Mouse (Mus musculus) natural killer cell, adult 2 months (primary cell): ENCODE results near the gene Aldh8a1.

Source experiments
- DNase-seq, 2 experiments: peaks; one replicate each; pipeline ENCODE4 v3.0.0; 2022; ENCODE audit warnings: low spot score in 2 of 2

Gene Aldh8a1

DNA sequence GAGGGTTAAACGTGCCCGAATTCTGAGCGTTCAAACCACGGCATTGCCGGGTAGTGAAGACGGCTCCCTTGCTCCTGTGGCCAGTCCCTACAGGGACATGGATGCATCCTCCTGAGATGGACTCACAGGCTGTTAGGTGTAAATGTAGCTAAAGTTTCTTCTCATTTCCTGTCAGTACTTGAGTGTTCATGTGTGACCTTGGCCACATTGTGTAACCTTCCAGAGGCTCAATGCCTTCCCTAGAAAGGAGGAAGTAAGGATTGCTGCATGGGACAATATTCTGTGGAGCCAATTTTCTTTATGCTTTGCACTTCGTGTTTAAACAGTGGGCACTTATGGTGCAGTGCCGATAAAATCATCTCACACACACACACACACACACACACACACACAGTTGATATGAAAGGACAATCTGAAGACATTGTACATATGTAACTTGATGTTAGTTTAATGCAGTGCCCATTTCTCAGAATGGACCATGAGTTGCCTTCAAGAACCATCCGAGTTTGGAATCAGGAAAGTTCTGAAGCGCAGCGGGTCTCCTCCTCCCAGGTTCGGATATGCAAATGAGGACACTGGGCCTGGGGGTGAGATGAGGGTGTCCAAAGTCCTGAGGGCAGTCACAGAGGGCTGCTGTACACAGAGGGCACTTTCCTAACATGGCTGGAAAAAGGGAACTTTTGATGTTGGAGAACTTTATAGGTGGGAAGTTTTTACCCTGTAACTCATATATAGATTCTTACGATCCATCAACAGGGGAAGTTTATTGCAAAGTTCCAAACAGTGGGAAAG is at the start of gene Aldh8a1:
Gene Aldh8a1, plus strand, starts transcription at position 610 of the 792 bp plus-strand sequence.
- no peak for DNase-seq

DNA sequence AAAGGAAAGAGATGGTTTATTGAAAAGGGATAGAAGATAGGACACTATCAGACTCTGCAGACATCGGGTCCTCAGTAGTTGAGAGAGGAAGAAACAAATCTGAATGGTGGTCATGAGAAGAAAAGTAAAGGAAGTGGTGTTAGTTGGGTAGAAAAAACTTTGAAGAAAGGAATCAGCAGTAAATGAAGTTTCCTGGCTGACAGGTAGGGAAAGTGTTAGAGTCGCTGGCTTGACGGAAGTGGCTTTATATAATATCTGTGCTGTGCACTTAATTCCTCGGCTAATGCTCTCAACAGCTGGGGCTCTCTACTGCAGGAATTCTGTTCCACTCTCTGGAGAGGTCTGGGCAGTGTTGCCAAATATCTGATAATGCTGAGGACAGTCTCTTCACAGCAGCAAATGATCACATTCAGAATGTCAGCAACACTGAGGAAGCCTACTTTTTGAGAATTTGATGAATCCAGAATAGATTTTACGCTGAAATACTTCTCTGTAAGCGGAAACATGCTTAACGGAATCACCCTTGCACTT is 49.4 kb upstream of the Aldh8a1 start:
- no peak for DNase-seq

DNA sequence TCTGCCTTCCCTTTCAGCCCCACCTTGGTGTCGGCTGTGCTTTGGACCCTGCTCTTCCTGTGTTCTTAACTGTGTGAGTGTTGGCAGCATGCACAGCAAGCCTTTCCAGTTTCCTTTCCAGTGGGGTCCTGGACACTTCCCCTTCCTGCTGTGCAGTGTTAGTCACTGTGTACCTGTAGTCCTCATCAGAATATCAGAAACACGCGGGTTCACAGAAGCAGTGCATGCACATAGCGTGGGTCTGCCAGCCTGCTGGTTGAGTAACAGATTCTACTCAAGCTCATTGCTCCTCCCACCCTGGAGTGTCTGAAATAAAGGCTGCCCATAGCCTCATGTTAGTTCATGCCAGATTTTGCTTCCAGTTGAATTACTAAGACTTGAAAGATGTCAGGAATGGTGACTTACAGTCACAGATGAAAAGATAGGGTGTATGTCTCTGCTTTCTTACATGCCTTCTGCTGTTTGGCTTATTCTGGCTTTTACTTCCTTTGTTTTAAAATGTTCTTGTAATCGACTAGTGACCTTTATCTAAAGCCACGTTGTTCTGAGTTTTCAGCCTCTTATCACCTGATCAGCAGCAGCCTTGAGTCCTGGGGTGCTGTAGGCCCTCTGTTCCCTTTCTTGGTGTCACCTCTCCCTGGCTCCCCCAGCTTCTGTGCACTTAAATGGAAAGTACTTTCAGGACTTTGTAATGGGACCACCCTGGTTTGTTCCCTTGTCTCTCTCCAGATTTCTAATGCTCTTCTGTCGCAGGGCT is 42.6 kb upstream of the Aldh8a1 start:
- no peak for DNase-seq

DNA sequence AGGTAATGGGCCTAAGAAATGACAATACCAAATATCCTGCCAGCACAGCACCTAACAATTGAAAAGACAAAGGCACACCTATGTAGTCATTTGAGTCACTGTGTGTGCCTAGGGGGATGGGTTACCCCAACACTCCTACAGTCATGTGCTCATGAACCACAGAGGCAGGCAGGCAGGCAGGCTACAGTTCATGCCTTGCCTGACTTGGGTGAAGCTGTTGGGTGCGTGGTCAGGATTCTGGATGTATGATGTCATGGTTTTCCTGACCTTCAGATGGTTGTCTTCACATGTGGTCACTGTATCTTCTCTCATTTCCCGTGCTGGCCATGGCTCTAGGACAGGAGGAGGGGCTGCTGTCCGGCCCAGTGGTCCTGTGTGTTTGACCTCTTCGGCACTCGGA is 41.6 kb upstream of the Aldh8a1 start:
- DNase-seq = no peak

DNA sequence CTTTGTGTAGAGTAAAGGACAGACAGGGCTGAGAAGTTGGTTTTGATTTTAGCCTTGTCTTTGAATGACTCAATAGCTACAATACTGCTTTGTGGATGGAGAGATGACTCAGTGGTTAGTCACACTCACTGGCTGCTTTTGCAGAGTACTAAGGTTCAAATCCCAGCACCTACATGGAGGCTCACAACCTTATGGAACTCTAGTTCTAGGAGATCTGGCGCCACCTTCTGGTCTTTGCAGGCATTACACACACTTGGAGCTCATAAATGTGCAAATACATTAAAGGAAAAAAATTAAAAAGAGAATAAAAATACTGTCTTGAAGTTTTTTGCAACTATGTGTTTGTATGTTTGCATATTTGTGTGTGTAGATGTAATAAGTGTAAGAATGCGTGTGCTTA is 39.9 kb upstream of the Aldh8a1 start:
- DNase-seq = peak; percentile 49 to 52

DNA sequence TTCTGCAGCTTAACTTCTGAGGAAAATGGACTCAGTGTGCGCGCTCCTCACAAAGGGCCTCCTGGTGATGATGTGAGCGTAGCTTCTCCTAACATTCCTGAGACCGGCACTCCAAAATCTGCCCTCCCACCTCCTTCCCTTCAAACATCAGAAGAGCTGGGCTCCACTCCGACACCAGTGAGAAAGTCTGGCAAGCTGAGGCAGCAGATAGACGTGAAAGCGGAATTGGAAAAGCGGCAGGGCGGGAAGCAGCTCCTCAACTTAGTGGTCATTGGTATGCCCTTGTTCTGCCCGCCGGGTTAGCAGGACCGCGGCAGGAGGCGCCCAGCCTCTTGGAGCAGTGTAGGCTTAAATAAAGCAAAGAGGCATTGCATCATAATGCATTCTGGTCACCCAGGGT is 35.4 kb upstream of the Aldh8a1 start:
- no peak for DNase-seq

DNA sequence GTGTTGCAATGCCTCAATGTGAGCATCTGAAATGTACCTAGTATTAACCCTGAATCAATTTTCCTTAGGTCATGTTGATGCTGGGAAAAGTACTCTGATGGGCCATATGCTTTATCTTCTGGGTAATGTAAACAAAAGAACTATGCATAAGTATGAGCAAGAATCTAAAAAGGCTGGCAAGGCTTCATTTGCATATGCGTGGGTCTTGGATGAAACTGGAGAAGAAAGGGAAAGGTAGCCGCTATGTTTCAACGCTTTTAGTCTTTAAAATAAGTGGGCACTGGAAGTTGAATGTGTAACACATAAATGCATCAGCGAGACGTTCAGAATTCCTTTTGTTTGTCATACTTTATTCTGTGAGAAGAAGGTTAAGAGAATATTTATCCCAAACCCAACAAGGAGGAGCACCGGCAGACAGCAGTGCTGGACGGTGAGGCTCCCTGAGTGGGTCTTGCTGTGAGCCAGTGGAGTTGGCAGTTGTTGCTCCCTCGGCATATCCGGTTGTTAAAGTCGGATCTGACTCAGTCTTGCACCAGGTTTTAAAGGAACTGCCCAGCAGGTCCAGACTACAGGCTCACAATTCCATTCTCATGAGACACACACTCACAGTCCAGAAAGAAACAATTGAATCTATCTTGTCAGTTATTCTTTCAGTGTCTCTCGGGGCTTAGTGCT is 34.6 kb upstream of the Aldh8a1 start:
- DNase-seq = no peak

DNA sequence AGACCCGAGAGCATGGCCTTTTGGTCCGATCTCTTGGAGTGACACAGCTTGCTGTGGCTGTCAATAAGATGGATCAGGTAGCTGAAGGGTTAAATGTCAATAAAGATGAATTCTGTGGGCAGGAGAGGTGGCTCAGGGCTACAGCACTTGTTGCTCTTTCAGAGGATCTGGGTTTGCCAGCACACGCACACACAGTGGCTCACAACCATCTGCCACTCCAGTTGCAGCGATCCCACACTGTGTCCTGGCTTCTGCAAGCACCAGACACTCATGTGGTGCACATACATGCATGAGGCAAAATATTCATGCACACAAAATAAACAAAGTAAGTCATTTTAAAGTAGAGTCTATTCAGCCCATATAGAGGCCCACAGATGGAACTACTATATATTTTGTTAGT is 29.8 kb upstream of the Aldh8a1 start:
- DNase-seq = no peak

DNA sequence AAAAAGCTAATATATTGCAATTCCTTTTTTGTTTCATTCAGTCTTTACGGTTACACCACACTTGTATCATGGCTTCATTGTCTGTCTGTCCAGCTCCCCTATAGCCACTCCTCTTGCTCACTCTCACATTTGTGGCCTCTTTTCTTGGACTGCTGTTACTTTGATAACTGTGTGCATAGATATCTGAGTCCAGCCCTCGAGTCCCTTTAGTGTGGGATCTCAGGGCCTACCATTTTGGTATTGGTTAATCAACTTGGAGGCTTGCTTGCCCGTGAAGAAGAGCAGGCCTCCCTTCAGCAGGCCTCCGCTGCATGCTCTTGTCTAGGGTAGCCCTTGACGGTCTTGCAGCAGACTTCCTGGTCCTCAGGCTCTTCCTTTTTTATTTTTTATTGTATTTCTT is 27.6 kb upstream of the Aldh8a1 start:
- DNase-seq = no peak

DNA sequence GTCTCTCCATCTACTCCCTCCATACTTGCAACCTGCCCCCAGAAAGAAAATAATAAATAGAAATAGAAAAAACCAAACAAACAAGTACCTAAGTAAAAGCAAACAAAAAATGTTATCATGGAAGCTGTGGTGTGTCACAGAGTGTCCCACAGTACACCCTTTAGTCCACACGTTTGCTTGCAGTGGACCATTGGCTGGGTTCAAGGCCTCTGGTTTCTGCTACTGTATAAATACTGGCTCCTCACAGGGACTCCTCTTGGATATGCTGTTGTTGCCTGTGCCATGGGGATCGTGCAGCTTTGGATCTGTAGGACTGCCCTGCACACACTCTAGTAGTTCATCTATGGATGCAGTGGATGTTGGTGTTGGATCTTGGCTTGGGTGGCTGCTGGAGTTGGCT is 27.1 kb upstream of the Aldh8a1 start:
- no peak for DNase-seq

DNA sequence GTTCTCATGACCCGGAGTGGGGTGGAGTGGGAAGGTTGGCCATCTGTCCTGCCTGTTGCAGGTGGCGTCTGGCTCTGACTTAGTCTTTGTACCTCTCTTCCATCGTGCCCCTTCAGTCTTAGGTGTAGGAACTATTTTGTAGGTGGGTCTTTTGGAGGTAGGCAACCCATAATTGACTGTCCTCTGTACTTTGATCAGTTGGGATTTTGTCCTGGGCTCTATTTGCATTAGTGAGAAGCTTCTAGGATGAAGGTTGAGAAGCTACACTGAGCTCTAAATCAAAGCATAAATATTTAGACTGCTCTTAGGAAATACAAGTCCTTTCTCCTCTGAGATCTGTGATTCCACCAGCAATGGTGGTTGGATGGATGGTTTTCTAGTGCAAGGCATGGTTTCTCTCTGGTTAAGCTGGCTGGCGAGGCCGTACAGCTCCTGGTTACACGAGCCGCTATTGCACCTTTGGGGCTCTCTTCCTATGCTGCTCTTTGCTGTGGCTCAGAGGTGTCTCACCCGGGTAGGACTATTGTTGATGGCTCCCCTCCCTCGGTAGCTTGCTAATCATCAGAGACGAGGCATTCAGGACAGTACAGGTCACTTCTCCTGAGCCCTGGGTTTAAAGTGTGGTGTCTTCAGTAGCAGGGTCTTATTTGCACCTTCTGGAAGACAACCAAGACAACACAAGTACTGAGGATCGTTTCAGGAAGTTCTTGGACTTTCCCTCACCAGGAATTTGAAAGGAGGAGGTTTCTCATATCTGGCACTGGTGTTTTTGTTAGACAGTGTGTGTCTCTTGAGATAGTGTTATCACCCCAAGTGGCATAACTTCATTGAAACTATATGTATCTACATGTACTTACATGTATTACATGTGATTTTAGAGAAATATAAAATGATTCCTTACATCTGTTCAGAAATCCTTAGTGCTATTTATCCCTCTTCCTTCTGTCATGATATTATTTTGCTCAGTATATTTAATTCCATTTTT is 26.3 kb upstream of the Aldh8a1 start:
- no peak for DNase-seq

DNA sequence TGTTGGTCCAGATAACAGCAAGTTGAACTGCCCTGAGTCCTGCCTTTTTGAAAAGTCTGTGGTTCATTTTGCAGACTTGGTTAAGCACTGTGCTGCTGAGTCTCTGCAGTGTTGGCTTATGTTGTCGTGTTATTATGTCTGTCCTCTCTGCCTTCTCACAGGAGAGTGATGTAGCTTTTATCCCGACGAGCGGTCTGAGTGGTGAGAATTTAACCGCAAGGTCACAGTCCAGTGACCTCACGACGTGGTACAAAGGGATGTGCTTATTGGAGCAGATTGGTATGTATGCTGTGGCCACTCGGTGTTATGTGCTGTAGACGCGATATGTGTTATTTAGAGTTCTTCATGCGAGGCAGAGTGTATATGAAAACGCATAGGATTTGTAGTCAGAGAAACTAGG is 25.3 kb upstream of the Aldh8a1 start:
- no peak for DNase-seq

DNA sequence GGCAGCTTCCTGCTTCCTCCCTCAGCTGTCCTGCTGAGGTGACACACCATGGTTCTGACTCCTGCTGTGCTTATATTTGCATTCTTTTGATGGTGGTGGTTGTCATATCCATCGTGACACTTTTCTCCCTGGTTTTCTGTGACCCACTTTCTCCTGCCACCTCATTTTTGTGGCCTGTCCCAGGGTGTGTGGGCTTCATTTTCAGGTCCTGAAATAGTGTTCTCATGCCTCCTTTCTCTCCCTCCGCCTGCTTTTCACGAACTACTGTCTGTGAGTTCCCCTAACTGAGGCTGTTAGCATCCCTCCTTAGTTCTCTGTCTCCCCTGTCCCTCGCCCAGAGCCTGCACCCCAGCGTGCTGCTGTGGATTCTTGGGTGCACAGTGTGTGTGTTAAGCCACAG is 23.2 kb upstream of the Aldh8a1 start:
- no peak for DNase-seq

DNA sequence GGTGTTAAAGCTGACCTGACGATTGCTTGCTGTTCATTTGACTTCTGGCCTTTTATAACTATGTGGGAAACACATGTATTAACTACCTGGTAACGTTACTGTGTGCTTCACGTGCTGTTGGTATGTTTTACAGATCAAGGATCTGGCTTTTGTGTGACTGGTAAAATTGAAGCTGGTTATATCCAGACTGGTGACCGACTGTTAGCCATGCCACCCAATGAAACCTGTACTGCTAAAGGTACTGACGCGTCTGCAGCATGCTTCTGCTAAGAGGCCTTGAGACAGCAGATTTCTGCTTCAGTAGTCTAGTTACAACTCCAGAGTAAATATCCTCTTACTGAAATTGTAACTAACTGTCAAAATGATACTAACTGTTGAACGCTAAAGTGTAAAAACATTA is 22.6 kb upstream of the Aldh8a1 start:
- DNase-seq = no peak

DNA sequence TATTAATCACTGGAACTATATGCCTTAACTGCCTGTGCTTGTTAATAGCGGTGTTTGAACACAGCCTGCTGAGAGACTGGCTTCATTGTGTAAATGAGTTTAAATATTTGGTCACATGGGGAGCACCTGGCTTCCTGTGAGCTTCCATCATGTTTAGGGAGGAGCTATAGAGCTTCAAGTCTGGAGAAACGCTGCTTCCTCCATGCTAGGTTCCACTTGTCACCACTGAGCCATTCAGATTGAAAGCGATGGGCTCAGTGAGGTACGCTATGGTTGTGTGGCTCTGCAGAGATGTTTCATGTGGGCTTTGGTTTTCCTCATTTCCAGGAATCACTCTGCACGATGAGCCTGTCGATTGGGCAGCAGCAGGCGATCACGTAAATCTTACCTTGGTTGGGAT is 19.1 kb upstream of the Aldh8a1 start:
- DNase-seq = no peak

DNA sequence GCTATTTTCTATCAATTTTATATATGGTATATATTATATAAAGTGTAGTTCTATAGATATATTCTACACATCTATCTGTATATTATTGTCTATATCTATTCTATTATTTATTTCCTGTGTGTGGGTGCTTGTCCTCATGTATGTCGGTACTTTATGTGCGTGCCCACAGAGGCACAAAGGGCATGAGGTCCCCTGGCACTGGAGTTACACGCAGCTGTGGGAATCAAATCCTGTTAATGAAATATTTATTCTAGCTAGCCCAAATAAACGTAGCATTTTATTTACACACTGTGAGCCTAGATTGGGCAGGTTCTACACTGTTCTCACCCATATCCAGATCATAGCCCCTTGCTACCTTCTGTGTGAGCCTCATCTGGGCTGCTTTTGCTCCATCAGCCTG is 18.0 kb upstream of the Aldh8a1 start:
- no peak for DNase-seq

DNA sequence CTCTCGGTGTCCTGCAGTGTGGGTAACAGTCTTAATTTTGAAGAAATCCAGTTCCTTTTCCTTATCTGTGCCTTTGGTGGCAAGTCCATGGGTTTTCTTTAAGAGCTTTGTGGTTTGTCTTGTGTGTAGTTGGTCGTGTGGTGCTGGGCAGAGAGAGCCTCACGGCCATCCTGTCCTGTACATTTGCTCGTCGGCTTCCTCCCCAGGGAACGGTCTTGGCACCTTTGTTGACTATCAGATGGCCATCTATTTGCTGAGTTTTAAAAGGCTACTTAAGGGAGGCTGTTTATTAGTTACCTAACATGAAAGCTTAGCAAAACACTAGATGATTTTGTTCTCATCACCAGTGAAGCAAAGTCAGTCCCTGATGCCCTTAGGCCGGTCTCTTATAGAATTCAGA is 15.2 kb upstream of the Aldh8a1 start:
- DNase-seq = no peak

DNA sequence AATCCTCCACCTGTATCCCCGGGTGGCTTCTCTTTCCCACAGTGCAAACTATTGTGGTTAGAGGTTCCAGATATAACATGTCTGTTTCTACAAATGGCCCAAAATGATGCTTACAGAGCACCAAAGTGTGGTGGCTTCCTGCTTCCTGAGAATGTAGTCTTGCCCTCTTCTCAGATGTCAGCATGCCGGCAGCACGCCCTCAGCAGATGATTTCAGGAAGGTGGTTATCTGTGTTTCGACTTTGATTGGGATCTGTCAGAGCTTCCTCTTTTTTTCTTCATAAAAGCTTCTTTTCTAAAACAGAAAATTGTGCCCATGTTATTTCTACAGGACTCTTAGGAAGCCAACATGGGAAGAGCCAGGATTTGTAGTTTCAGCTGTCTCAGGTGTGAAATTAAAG is 13.8 kb upstream of the Aldh8a1 start:
- DNase-seq = no peak

DNA sequence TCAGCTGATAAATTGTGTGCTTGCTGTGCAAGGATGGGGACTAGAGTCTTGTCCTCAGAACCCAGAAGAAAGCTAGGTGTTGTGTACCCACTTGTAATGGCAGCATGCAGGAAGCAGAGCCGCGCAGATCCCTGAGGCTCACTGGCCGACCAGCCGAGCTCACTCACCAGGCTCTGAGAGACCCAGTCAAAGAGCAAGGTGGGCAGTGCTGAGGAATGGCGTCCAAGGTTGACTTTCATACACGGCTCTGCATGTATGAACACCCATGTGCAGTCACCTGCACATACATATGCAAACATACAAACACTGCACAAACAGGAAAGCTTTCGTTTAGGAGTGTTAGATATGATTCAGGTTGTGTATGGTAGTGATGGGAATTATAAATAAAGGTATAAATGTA is 12.1 kb upstream of the Aldh8a1 start:
- no peak for DNase-seq

DNA sequence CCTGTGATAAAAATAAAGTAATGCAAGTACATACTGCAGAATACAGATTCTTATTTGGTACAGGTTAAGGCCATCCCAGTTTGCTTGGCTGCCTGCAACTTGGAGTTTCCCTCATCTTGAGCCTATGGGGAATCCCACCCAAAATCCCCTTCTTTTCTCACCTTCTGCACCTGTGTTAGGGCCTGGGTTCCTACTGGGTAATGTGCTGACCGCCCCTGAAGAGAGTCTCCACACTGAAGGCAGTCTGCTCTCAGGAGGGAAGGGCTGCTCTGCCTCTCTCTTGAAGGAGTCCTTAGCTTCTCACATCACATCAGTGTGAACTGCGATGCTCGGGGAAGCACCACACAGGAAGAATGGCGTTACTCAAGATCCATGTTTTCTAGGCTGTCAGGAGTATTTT is 11.2 kb upstream of the Aldh8a1 start:
- DNase-seq = no peak

DNA sequence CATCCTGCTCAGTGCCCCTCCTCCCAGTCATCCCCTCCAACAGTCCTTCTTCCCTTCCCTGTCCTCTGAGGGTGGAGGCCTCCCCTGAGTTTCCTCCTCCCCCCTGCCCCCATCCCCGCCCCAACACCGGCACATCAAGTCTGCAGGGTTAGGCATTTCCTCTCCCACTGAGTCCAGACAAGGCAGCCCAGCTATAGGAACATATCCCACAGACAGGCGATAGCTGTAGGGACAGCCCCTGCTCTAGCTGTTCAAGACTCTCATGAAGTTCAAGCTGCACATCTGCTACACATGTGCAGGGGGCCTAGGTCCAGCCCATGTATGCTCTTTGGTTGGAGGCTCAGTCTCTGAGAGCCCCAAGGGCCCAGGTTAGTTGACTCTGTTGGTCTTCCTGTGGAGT is 10.6 kb upstream of the Aldh8a1 start:
- no peak for DNase-seq
